Comparison of ENCODE assay signal across 25 mouse cellular contexts in genomic region chr1:30755453-30756224, GRCm38 (mm10).
A peak's percentile ranks its signal among the peaks of the same experiment; 100 is the strongest.
DNase-seq lines count a peak whose midpoint lies in the region; ATAC-seq and TF ChIP-seq lines count a peak whose summit lies in the region.
"Had no signal": no experiment of that assay in that cellular context is flagged by ENCODE, and none has a peak within 500 bp of the region (broad histone marks: within the 10 kb centered on the region; RNA-seq: fewer than 3 reads in every experiment).

No protein-coding gene starts in this region.

- H3K27me3 ChIP-seq in forebrain, embryonic 15.5 days = no peaks in the 10 kb centered on the region
- H3K27me3 ChIP-seq in forebrain, embryonic 10.5 days (ENCODE audit: poor library complexity, severe bottlenecking) = no peaks in the 10 kb centered on the region
- H3K27me3 ChIP-seq: embryonic facial prominence, embryonic 13.5 days; forebrain, embryonic 13.5 days; hindbrain, embryonic 12.5 days; hindbrain, embryonic 15.5 days had no signal

- intact Hi-C loops in left cerebral cortex, adult 2 months (cut with DNase I) = no loop called here

- H3K4me1 ChIP-seq in forebrain, embryonic 15.5 days = 0 out of 2 replicates have a peak, but pooled peaks cover 2% of the 10 kb centered on the region
- H3K4me1 ChIP-seq in forebrain, embryonic 10.5 days = no peaks in the 10 kb centered on the region
- H3K4me1 ChIP-seq: embryonic facial prominence, embryonic 10.5 days; embryonic facial prominence, embryonic 13.5 days; forebrain, embryonic 13.5 days; hindbrain, embryonic 12.5 days had no signal

- H3K4me2 ChIP-seq in forebrain, embryonic 15.5 days (replicated peaks) = no peak overlapping the region
- H3K4me2 ChIP-seq: embryonic facial prominence, embryonic 13.5 days; forebrain, embryonic 13.5 days; heart, embryonic 11.5 days; hindbrain, embryonic 12.5 days; hindbrain, embryonic 15.5 days had no signal

- no peaks in the 10 kb centered on the region for H3K36me3 ChIP-seq in forebrain, embryonic 15.5 days
- H3K36me3 ChIP-seq in forebrain, embryonic 10.5 days (replicated peaks) = no peaks in the 10 kb centered on the region
- H3K36me3 ChIP-seq: embryonic facial prominence, embryonic 10.5 days; embryonic facial prominence, embryonic 13.5 days; hindbrain, embryonic 12.5 days; hindbrain, embryonic 15.5 days had no signal

- DNase-seq in forebrain, embryonic 10.5 days (ENCODE audit: extremely low spot score, low spot score) = no peak
- DNase-seq in frontal cortex, adult 2 months (ENCODE audit: extremely low spot score in 1 of 2, low spot score in 1 of 2) = peak; percentile 36 to 65
- DNase-seq in frontal cortex, postnatal 25 days (ENCODE audit: low spot score in 2 of 2) = no peak
- no peak for DNase-seq in left cerebral cortex, adult 2 months (ENCODE audit: extremely low spot score in 1 of 2, low spot score in 2 of 2)
- no peak for DNase-seq in left cerebral cortex, adult 8-10 months (ENCODE audit: low spot score in 2 of 2)
- peak; percentile 72 for DNase-seq in brain, adult 2 months (ENCODE audit: low read depth, low spot score)
- no peak for DNase-seq in adrenal gland, adult 18-20 months (ENCODE audit: low spot score in 2 of 2)
- DNase-seq: adrenal gland, postnatal 10 days; adrenal gland, postnatal 36 days; cerebellum, adult 11-12 months; cerebellum, adult 8-10 months; cerebellum, postnatal 10 days; cerebellum, postnatal 36 days; embryo, embryonic 11 days; gastrocnemius, adult 2 months; gastrocnemius, postnatal 14 days had no signal

- no peak overlapping the region for H3K4me3 ChIP-seq in forebrain, embryonic 15.5 days
- no peak overlapping the region for H3K4me3 ChIP-seq in forebrain, embryonic 10.5 days
- no peak overlapping the region for H3K4me3 ChIP-seq in left cerebral cortex, adult 2 months
- H3K4me3 ChIP-seq: embryonic facial prominence, embryonic 10.5 days; embryonic facial prominence, embryonic 13.5 days; erythroblast, embryonic 14.5 days; forebrain, embryonic 13.5 days; gastrocnemius, adult 2 months; hindbrain, embryonic 12.5 days; hindbrain, embryonic 15.5 days had no signal

- H3K9ac ChIP-seq in forebrain, embryonic 15.5 days (replicated peaks) = no peak overlapping the region
- H3K9ac ChIP-seq: embryonic facial prominence, embryonic 13.5 days; forebrain, embryonic 13.5 days; hindbrain, embryonic 12.5 days; hindbrain, embryonic 15.5 days had no signal

- 22% methylated on average over 3 of the region's 3 CpGs for WGBS in forebrain, embryonic 15.5 days
- WGBS in forebrain, embryonic 10.5 days = 53% methylated on average over 3 of the region's 3 CpGs

- H3K9me3 ChIP-seq in forebrain, embryonic 15.5 days = no peaks in the 10 kb centered on the region
- H3K9me3 ChIP-seq in forebrain, embryonic 10.5 days = no peaks in the 10 kb centered on the region
- H3K9me3 ChIP-seq: embryonic facial prominence, embryonic 10.5 days; embryonic facial prominence, embryonic 13.5 days; forebrain, embryonic 13.5 days; hindbrain, embryonic 12.5 days; hindbrain, embryonic 15.5 days had no signal

- ATAC-seq in forebrain, embryonic 15.5 days (replicated peaks) = no peak
- ATAC-seq: activated CD4-positive, CD25-positive, alpha-beta regulatory T cell, adult 4 months; forebrain, embryonic 13.5 days had no signal

- TF ChIP-seq CTCF in left cerebral cortex, adult 2 months (IDR thresholded peaks at IDR 0.05) = no peak

- peak overlapping the region; percentile 37; the same call in 1 of the 2 replicates for H3K27ac ChIP-seq in forebrain, embryonic 15.5 days (replicated peaks)
- H3K27ac ChIP-seq in forebrain, embryonic 10.5 days = no peak overlapping the region
- H3K27ac ChIP-seq in left cerebral cortex, adult 2 months = peak overlapping the region; percentile 84
- H3K27ac ChIP-seq: embryonic facial prominence, embryonic 10.5 days; embryonic facial prominence, embryonic 13.5 days; forebrain, embryonic 13.5 days; gastrocnemius, adult 2 months; hindbrain, embryonic 12.5 days; hindbrain, embryonic 15.5 days had no signal

Comparison
In these comparisons a context has a peak if more than half of its experiments do, and no peak if none do; other contexts are left out.
1. DNase-seq: peak in frontal cortex, adult 2 months (2 of 2) and brain, adult 2 months (single experiment); none in forebrain, embryonic 10.5 days (single experiment), frontal cortex, postnatal 25 days (0 of 2), left cerebral cortex, adult 2 months (0 of 2), left cerebral cortex, adult 8-10 months (0 of 2) and adrenal gland, adult 18-20 months (0 of 2).